Mouse (Mus musculus) right cerebral cortex, postnatal 36 days (tissue): ENCODE data around the gene Slc6a13.
"Not testable (repeated sequence)": the region's sequence is repeated elsewhere in the genome, so short reads cannot be mapped to it uniquely, and the experiment has no call there.

Source experiments
- DNase-seq, 2 experiments: peaks; one replicate each; pipeline ENCODE4 v3.0.0; 2022; ENCODE audit warnings: low spot score in 2 of 2, mixed read lengths in 1 of 2

The Slc6a13 gene

GRCm38 (mm10) chr6:121326486-121327069 lies 26.6 kb downstream of the Slc6a13 start:
- no peak for DNase-seq

DNA sequence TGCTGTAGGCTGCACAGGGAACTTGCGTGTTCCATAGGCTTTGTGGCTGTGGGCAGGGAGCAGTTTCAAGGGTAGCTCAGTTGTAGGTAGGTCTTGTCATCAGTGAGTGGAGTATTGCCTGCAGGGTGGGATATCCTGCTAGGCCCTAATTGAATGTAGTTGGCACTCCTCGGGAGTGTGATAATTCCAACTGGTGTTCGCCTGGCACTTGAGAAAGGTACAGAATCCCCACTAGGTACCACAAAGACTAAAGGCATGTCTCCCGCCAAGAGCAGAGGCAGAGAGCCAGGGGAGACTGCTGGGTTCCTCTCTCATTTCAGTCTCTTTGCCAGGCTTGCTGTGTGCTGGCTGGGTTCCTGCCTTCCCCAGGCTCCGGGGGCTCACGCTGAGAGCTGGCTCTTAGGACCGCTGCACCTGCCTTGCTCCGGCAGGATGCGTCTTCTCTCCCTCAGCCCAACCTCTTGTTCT lies 28.4 kb downstream of the Slc6a13 start:
- DNase-seq, result no peak

GRCm38 (mm10) chr6:121329848-121330508 lies 30.0 kb downstream of the Slc6a13 start:
- DNase-seq, result no peak

GRCm38 (mm10) chr6:121335841-121336240 lies 35.8 kb downstream of the Slc6a13 start:
- DNase-seq, result no peak

- DNase-seq, result no peak
Measured at GRCm38 (mm10) chr6:121336558-121336957, 36.5 kb downstream of the Slc6a13 start.

DNA sequence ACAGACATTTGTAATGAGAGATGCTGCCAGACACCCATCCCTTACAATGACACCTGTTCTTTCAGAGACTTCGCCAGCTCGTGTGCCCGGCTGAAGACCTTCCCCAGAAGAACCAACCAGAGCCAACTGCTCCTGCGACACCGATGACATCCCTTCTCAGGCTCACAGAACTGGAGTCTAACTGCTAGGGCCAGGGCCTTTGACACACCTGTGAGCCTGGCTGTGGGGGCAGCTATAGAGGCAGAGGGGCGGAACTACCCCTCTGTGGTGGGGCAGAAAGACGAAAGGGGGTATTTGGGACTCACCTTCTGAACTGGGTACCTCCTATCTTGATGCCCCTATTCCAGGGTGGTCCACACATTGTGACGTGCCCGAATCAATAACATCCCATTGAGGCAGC lies 37.2 kb downstream of the Slc6a13 start:
- no peak for DNase-seq

- DNase-seq, result peak; percentile 66 to 74
Measured at GRCm38 (mm10) chr6:121337770-121338518, 37.9 kb downstream of the Slc6a13 start.

DNA sequence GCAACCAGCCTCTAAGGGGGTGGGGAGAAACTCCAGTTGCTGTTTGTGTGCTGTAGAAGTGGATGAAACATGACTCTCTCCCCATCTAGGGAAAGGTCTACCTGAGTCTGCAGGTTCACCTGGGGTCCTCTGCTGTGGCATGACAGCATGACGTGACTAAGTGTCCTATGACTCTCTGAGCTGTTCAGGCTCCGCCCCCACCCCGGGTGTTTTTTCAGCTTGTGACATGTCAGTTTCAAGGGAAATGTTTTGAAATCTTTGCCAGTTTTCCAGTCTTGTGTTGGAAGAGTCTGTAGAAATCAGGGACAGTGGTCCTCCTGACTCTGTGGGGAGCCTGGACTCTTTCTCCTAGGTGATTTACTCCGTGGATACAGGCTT lies 38.5 kb downstream of the Slc6a13 start:
- no peak for DNase-seq

GRCm38 (mm10) chr6:121341650-121342049 lies 41.6 kb downstream of the Slc6a13 start:
- DNase-seq, result no peak

DNA sequence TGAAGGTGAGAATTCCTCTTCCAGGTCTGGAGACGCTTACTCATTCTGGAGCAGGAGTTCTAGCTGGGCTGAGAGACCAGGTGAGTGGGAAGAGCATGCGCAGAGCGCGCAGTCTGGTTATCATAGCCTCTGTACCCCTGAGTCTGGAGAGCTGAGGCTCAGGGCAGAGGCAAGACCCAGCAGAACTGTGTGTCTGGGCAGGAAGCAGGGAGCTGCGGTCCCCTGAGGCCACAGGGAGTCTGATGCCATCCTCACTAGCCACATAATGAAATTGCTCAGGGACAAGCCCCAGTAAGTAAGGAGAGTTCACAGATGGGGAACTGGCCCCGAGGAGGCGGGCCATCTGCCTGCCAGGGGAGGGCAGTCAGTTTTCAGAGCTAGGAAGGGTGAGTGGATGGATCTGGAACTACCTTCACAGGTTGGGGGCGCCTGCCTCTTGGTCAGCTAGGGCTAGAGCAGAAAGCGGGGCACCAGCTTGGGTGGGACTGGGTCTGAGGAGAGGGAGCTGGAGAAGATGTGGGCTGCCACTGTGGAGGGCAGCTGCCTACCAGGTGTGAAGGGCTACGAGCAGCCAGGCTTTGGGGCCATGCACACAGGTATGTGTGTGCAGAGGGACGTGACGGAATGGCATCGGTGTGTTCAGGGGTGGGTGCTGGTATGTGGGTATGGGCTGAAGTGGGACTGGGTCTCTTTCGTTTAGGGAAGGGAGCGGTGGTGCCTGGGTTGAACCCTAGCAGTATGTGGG lies 43.2 kb downstream of the Slc6a13 start, which contains the start of gene Slc6a12:
Slc6a12 (plus strand) TSS at position 51 of the 745 bp plus-strand sequence.
- DNase-seq, result no peak

- DNase-seq, result no peak
Measured at GRCm38 (mm10) chr6:121343771-121344123, 43.7 kb downstream of the Slc6a13 start.

DNA sequence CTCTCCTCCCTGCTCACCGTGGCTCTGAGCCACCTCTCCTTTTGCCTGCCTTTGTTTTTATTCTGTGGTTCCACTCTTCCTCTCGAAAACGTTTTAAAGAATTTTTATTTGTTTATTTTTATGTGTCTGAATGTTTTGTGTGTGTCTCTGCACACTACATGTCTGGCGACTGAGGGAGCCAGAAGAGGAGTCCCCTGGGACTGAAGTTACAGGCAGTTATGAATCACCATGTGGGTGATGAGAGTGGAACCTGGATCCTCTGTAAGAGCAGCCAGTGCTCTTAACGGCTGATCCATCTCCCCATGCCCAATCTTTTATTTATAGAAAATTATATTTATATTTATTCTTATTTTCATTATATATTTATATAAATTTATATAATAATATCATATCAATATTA lies 44.3 kb downstream of the Slc6a13 start:
- no peak for DNase-seq

DNA sequence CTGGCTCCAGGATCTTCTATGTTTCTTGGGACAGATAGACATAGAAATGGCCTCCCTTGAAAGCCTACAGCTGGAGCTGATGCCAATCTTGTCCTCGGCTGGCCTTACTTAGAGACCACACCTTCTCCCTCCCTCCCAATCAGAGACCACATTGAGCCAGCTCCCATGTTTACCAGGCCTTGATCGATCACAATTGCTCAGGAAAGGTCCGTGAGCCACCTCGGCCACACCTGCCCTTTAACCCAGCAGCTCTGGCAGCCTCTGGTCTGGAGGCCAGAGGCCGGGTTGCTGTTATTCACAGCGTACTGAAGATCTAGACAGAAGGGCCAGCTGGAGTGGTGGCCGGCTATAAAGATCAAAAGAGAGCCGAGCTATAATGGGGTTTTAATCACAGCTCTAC lies 46.4 kb downstream of the Slc6a13 start:
- no peak for DNase-seq

- DNase-seq, result no peak
Measured at GRCm38 (mm10) chr6:121352276-121352675, 52.2 kb downstream of the Slc6a13 start.

GRCm38 (mm10) chr6:121356041-121356440 lies 56.0 kb downstream of the Slc6a13 start:
- DNase-seq, result no peak

DNA sequence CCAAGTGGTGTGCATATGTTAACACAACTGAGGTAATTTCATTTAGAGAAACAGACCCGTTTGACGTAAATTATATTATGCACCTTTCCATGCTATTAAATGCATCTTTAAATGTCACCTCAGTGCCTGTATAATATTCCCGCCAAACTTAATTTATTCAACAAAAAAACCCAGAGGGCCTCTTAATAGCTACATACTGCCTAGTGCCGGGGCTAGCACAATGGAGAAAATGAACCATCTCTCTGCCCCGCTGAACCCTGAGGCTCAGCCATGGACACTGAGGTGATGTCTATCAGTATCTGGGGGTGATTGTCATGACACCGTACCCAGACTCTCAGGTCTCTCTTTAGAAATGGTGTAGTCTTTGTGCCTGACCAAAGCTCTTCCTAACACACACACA lies 57.2 kb downstream of the Slc6a13 start:
- DNase-seq, result no peak

GRCm38 (mm10) chr6:121363061-121363460 lies 63.0 kb downstream of the Slc6a13 start:
- no peak for DNase-seq

DNA sequence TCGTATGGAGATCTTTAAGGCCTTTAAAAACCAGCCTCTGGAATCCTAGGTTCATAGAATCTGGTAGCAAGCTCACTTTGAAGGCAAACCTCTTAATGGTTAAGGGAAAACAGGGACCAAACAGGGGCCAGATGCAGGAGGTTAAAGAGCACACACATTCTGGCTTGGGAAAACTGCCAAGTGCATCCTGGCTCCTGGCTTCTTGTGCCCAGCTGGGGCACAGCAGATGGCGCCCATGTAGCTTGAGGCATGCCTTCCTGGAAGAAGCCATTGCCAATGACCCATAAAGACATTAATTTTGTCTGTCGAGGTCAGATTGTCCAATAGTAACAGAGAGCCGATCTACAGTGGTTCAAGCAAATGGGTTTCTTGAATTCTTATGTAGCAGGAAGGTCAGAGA lies 63.9 kb downstream of the Slc6a13 start:
- no peak for DNase-seq

GRCm38 (mm10) chr6:121366537-121366936 lies 66.5 kb downstream of the Slc6a13 start:
- DNase-seq, result not testable (repeated sequence)

- DNase-seq, result no peak
Measured at GRCm38 (mm10) chr6:121367099-121367498, 67.1 kb downstream of the Slc6a13 start.

- DNase-seq, result peak in 1 of 2 experiments; percentile 19
Measured at GRCm38 (mm10) chr6:121371197-121371980, 71.4 kb downstream of the Slc6a13 start.
